Mouse (Mus musculus) hindbrain, embryonic 15.5 days (tissue): Measurements from ENCODE around the gene Frmd4a. TPM values are rescaled to one million over a fixed set of nuclear protein-coding genes. Genes with fewer than 3 reads are reported as not detected.
A peak's percentile ranks its signal among the peaks of the same experiment; 100 is the strongest.
"Not testable (repeated sequence)": the region's sequence is repeated elsewhere in the genome, so short reads cannot be mapped to it uniquely, and the experiment has no call there.

ENCODE experiments used
- ATAC-seq: fragments of 200-750 bp; cut with Nextera tagmentation; 2 replicates; pipeline ENCODE4 v1.8.0; 2017; ENCODE audit warnings: low read depth, moderate number of reproducible peaks, moderate TSS enrichment; ENCODE audit not compliant: low FRiP score
- H3K27ac ChIP-seq: fragments of 300-500 bp; sonication (generic); replicated peaks from 2 replicates; pipeline ENCODE4 v1.5.1; 2015; ENCODE audit warnings: mild to moderate bottlenecking, inconsistent platforms
- H3K27me3 ChIP-seq: fragments of 300-500 bp; sonication (generic); 2 replicates; pipeline ENCODE4 v1.6.1; 2015; ENCODE audit warnings: control low read depth, inconsistent platforms
- H3K36me3 ChIP-seq: fragments of 300-500 bp; sonication (generic); 2 replicates; pipeline ENCODE4 v1.6.1; 2015; ENCODE audit warnings: control low read depth, inconsistent platforms
- H3K4me1 ChIP-seq: fragments of 300-500 bp; sonication (generic); replicated peaks from 2 replicates; pipeline ENCODE4 v1.6.1; 2015; ENCODE audit warnings: control low read depth, inconsistent platforms
- H3K4me2 ChIP-seq: fragments of 300-500 bp; sonication (generic); 2 replicates; pipeline ENCODE4 v1.6.1; 2015; ENCODE audit warnings: moderate library complexity, mild to moderate bottlenecking, inconsistent platforms
- H3K4me3 ChIP-seq: fragments of 300-500 bp; sonication (generic); 2 replicates; pipeline ENCODE4 v1.5.1; 2015; ENCODE audit warnings: mild to moderate bottlenecking, inconsistent platforms
- H3K9ac ChIP-seq: fragments of 300-500 bp; sonication (generic); 2 replicates; pipeline ENCODE4 v1.6.1; 2015; ENCODE audit warnings: inconsistent platforms
- H3K9me3 ChIP-seq: fragments of 300-500 bp; sonication (generic); 2 replicates; pipeline ENCODE4 v1.6.1; 2016; ENCODE audit warnings: control low read depth, inconsistent platforms
- WGBS: fragments of 180-500 bp; shearing (Covaris S2); methylation state at CpG from one replicate; pipeline ENCODE4 v1.1.7; 2015; 5-methylcytosine and 5-hydroxymethylcytosine counted together
- polyA plus RNA-seq: library from polyadenylated mRNA; unstranded; fragments of >200 nt; fragmentation: Nextera tagmentation; extraction: Ambion mirVana; gene quantifications from 2 replicates; pipeline ENCODE4 v1.2.1, GENCODE M21; 2015

The Frmd4a gene
- polyA plus RNA-seq, 1 experiment from 2014 or later = 56.1 TPM

DNA sequence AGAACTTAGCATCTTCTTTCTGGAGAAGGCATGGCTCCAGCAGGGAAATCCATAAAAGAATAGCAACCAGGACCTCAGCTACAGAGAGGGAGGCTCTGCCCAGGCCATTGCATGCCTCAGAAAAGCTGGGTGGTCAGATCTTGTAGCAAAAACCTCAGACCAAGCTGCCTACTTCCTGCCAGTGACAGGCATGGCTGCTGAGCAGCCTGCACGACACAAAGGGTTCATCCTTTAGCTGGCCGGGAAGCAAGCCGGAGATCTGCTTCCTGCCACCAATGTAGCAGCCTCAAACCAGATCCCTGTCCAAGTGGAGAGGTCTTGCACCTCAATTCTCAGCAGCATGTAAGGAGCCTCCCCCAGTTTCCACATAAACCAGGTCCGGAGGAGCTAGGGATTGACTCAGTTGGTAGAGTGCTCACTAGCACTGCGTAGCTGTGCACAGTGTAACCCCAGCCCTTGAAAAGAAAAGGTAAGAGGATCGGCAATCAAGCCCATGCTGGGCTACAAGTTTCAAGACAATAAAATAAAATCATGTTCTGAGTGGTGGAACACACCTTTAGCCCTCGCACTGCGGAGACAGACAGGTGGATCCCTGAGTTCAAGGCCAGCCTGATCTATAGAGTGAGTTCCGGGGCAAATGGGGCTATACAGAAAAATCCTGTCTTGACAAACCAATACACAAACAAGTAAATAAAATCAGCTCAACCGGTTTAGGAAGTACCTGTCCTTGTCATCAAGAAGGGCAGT is 532.7 kb downstream of the Frmd4a start:
- Histone ChIP-seq H3K4me1 (peaks cover 13% of the 10 kb centered on the region; the same call in 1 of the 2 replicates), H3K27ac (no peak overlapping the region), H3K36me3 (peaks cover 11% of the 10 kb centered on the region; the same call in 1 of the 2 replicates), H3K9ac (no peak overlapping the region), H3K4me2 (no peak overlapping the region), H3K27me3 (no peaks in the 10 kb centered on the region), H3K9me3 (no peaks in the 10 kb centered on the region), H3K4me3 (no peak overlapping the region)
- 91% methylated on average over 10 of the region's 10 CpGs for WGBS
- ATAC-seq = no peak

DNA sequence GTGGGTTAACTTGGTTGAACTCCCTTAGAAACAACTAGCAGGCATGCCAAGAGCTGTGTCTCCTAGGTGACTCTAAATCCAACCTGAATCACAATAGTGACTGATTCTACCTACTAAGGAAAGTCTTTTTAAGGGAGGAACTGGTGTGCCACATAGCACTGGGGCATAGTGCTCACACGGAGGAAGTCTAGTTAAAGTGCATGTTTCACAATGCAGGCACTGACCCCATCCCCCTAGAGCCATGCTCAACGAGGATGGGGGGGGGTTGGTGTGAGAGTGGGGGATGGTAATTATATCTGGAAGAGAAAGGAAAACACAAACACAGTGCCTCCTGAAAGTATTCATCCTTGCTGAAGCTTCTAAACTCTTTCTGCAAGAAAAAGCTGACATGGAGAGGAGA is 533.9 kb downstream of the Frmd4a start:
- Histone ChIP-seq H3K9me3 (no peaks in the 10 kb centered on the region), H3K27me3 (no peaks in the 10 kb centered on the region), H3K9ac (no peak overlapping the region), H3K4me3 (no peak overlapping the region), H3K27ac (no peak overlapping the region), H3K4me1 (peaks cover 25% of the 10 kb centered on the region), H3K4me2 (no peak overlapping the region), H3K36me3 (peaks cover 11% of the 10 kb centered on the region; the same call in 1 of the 2 replicates)
- ATAC-seq = no peak
- WGBS = 16% methylated on average over 2 of the region's 2 CpGs

DNA sequence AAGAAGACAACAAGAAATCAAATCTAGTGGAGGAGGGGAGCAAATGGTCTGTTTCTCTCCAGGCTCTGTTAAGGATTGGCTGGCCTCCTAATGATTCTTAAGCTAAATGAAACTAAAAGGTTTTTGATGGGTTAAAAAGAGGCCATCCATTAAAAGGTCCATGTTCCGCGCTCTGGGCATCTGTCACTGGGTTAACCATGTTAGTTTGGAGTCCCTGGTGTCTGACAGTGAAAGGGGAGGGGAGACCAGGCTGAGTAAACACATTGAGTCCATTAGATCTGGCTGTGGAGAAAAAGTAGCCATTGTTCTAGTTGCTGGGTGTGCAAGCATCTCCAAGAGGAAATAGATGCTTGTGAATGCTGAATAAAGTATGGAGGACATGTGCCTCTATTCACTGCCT is 534.3 kb downstream of the Frmd4a start:
- Histone ChIP-seq H3K27ac (no peak overlapping the region), H3K9ac (no peak overlapping the region), H3K4me3 (no peak overlapping the region), H3K27me3 (no peaks in the 10 kb centered on the region), H3K4me2 (no peak overlapping the region), H3K36me3 (peaks cover 11% of the 10 kb centered on the region; the same call in 1 of the 2 replicates), H3K4me1 (peaks cover 28% of the 10 kb centered on the region), H3K9me3 (no peaks in the 10 kb centered on the region)
- WGBS = 47% methylated on average over 2 of the region's 2 CpGs
- ATAC-seq = no peak

DNA sequence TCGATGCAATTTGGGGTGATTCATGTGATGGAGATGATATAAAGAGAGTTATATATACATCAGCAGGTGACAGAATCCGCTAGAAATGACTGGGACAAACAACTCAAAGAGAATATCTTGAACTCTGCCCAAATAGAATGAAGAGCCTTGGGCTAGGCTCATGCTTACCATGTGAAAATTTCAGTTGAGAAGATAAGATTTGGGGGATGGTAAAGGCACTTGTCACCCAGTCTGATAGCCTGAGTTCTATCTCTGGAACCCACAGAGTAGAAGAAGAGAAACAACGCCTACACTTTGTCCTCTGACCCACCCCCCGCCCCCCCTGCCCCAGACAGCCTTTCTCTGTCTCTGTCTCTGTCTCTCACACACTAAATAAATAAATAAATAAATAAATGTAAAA is 535.0 kb downstream of the Frmd4a start:
- Histone ChIP-seq H3K9ac (no peak overlapping the region), H3K4me1 (peaks cover 31% of the 10 kb centered on the region), H3K27me3 (no peaks in the 10 kb centered on the region), H3K36me3 (peaks cover 11% of the 10 kb centered on the region; the same call in 1 of the 2 replicates), H3K27ac (no peak overlapping the region), H3K9me3 (no peaks in the 10 kb centered on the region), H3K4me3 (no peak overlapping the region), H3K4me2 (no peak overlapping the region)
- 87% methylated on average over 4 of the region's 4 CpGs for WGBS
- no peak for ATAC-seq

DNA sequence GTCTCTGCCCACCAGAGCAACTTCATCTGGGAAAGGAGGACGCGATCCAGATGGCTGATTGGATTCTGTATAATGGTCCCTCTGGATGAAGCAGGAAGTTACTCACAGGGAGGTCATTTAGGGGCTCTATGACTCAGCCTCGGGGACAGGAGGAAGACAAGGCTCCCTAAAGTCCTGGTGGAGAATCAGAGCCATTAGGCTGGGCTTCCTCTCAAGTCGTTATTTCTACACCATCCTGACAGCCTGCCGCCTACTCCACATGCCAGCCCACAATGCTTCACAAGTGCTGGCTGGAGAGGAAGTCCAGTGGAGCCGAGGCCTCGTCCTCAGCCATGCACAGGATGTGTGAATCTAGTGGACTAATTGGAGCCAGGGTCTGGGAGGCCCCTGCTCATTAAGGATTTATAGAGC is 537.7 kb downstream of the Frmd4a start:
- 44% methylated on average over 7 of the region's 7 CpGs for WGBS
- H3K36me3 ChIP-seq = peaks cover 6% of the 10 kb centered on the region; the same call in 1 of the 2 replicates
- ATAC-seq = no peak
- no peak overlapping the region for H3K27ac ChIP-seq
- peaks cover 51% of the 10 kb centered on the region for H3K4me1 ChIP-seq
- no peak overlapping the region for H3K9ac ChIP-seq
- H3K27me3 ChIP-seq = no peaks in the 10 kb centered on the region
- no peak overlapping the region for H3K4me3 ChIP-seq
- no peaks in the 10 kb centered on the region for H3K9me3 ChIP-seq
- H3K4me2 ChIP-seq = no peak overlapping the region

DNA sequence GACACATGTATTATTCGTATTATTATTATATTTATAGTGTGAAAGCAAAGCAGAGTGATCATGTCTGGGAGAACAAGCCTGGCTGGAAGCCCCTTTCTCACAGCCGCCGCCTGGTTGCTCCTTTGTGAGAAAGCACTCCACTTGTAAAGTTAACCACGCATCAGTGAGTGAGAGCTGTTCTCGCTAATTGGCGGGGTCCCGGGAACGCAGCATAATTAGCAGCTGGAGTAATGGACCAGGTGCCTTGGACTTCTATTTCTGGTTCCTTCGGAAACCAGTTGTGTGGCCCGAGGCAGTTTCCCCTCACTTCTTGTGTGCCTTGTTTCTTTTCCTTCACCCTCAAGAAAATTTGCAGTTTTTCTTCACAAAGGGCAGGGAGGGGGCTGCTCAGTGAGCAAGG is 538.7 kb downstream of the Frmd4a start:
- no peak for ATAC-seq

DNA sequence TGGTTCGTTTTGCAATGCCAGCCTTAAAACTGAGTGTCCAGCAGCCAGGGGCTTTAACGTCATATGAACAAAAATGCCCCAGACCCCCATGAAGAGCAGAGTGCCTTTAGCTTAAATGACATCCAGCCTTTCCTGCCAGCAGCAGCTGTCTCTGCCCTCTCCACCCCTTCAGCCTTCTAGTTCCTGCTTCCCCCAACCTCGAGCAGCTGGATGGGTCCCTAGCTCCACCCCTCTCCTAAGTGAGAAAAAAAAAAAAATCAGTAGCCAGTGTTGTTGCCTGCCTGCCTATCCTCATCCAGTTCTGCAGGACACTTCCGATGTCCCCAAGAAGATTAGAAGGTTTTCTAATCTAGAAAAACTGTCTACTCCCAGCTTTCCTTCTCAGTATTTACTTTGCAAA is 539.5 kb downstream of the Frmd4a start:
- no peak overlapping the region for H3K4me3 ChIP-seq
- no peaks in the 10 kb centered on the region for H3K9me3 ChIP-seq
- H3K4me1 ChIP-seq = peaks cover 57% of the 10 kb centered on the region
- H3K4me2 ChIP-seq = no peak overlapping the region
- no peaks in the 10 kb centered on the region for H3K36me3 ChIP-seq
- no peaks in the 10 kb centered on the region for H3K27me3 ChIP-seq
- 0 out of 2 replicates have a peak overlapping the region, but pooled peaks have one; percentile 34 for H3K27ac ChIP-seq
- no peak overlapping the region for H3K9ac ChIP-seq
- no peak for ATAC-seq
- WGBS = 36% methylated on average over 4 of the region's 4 CpGs

More for the DNA sequence above, 538.7 kb downstream of the Frmd4a start:
- Histone ChIP-seq H3K9me3 (no peaks in the 10 kb centered on the region), H3K36me3 (peaks cover 4% of the 10 kb centered on the region; the same call in 1 of the 2 replicates), H3K27ac (no peak overlapping the region), H3K4me2 (no peak overlapping the region), H3K4me3 (no peak overlapping the region), H3K4me1 (peaks cover 54% of the 10 kb centered on the region), H3K27me3 (no peaks in the 10 kb centered on the region), H3K9ac (no peak overlapping the region)
- WGBS = 15% methylated on average over 10 of the region's 10 CpGs

DNA sequence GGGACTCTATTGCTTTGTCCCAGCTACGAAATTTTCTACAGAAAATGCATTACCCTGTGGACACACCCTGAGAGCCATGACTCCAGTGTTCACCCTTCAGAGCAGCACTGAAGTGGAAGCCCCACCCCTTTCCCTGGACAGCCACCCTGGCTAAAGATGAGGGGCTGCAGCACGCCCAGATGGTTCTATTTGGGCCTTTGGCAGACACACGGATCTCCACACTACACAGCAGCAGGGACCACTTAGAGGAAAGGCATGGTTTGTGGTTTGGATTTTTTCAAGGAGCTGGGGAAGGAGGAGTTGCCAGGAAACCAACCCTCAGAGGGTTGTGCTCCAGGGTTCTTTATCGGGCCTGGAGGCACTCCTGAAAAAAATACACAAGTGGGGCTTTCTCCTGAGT is 539.9 kb downstream of the Frmd4a start:
- Histone ChIP-seq H3K4me3 (no peak overlapping the region), H3K4me1 (peaks cover 57% of the 10 kb centered on the region), H3K9me3 (no peaks in the 10 kb centered on the region), H3K4me2 (no peak overlapping the region), H3K27ac (peak overlapping the region; percentile 34; the same call in 1 of the 2 replicates), H3K27me3 (no peaks in the 10 kb centered on the region), H3K36me3 (no peaks in the 10 kb centered on the region), H3K9ac (no peak overlapping the region)
- 37% methylated on average over 4 of the region's 4 CpGs for WGBS
- ATAC-seq = 0 out of 2 replicates have a peak, but pooled peaks have one; percentile 27

DNA sequence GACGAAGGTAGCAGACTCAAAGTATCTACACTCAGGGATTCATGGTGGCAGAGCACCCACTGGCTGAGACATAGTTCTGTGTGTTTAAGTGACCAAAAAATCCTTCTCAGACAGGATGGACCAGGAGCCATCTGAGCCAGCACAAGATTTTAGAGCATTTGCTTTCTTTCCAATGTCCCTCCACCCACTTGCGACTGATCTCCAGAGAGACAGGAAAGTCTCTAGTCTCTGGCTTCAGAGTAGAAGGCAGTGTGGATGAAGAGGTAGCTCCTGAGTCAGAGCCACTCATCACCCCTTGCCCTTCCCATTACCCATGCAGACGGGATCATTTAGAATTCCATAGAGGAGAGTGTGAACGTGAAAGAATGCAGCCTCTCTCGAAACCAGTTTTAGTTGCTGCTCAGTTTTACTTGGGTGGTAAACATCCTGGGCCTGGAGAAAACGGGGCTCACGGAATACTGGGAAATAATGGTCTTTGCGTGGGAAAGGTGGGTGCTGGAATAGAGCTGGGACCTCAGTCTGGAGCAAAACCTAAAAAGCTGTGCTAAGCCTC is 541.2 kb downstream of the Frmd4a start:
- Histone ChIP-seq H3K9ac (peak overlapping the region; percentile 32; the same call in 1 of the 2 replicates), H3K4me1 (peaks cover 57% of the 10 kb centered on the region)
- 17% methylated on average over 8 of the region's 8 CpGs for WGBS

DNA sequence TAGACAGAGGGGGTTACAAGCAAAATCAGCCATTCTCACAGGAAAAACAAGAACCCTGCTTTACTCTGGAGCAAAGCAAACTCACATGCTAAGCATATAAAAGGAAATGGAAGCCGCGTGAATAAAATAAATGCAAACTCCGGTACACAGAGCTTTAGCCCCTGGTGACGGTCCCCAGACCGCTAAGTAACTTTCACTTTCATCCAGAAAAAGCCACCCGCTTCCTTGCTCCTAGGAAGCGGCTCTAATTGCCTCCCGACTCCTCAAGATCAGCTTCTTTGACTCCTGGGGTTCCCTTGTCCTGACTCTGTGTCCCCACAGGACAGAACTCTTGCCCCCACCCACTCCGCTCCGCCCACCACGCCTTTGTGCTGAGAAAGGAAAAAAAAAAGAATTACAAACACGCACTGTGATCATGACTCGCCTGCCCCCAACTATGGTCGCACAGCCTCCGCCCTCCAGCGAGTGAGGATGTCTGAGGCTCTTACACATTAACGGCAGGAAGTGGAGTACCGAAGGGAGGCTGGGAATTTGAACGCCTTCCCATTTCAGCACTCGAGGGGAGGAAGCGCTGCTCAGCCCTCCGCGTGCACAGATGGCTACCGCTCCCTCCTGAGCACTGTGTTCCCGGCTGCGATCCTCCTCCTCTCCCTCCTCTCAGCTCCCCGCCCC is 541.8 kb downstream of the Frmd4a start:
- ATAC-seq = peak; percentile 85
- peak overlapping the region; percentile 32 for H3K9ac ChIP-seq
- peak overlapping the region; percentile 35 for H3K4me3 ChIP-seq
- no peaks in the 10 kb centered on the region for H3K36me3 ChIP-seq
- WGBS = under 1% methylated on average over 27 of the region's 27 CpGs
- peak overlapping the region; percentile 63 for H3K4me2 ChIP-seq
- peak overlapping the region; percentile 82 for H3K27ac ChIP-seq
- peaks cover 57% of the 10 kb centered on the region for H3K4me1 ChIP-seq
- no peaks in the 10 kb centered on the region for H3K27me3 ChIP-seq
- no peaks in the 10 kb centered on the region for H3K9me3 ChIP-seq

More for the DNA sequence above, 541.2 kb downstream of the Frmd4a start:
- Histone ChIP-seq H3K4me3 (peak overlapping the region; percentile 35), H3K36me3 (no peaks in the 10 kb centered on the region), H3K27ac (peak overlapping the region; percentile 82), H3K27me3 (no peaks in the 10 kb centered on the region), H3K4me2 (peak overlapping the region; percentile 63), H3K9me3 (no peaks in the 10 kb centered on the region)
- no peak for ATAC-seq

DNA sequence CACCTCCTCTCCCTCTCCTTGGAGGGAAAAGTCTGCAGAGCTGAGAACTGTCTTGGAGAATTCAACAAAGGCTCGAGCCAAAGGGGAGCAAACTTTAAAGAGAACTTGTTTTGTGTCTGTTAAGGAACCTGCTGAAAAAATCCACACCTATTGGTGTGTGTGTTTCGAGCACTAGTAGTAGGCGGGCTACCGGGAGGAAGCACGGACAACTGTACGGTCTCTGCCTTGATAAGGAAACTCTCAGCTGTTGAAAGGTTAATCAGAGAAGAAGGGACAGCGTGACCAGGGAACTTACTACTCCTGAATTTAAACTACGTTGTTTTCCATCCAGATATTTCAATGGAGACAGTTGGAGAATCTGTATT is 542.3 kb downstream of the Frmd4a start:
- 0 out of 2 replicates have a peak, but pooled peaks have one; percentile 6 for ATAC-seq
- Histone ChIP-seq H3K27ac (peak overlapping the region; percentile 82), H3K27me3 (no peaks in the 10 kb centered on the region), H3K4me3 (peak overlapping the region; percentile 35), H3K4me1 (peaks cover 57% of the 10 kb centered on the region), H3K36me3 (no peaks in the 10 kb centered on the region), H3K4me2 (peak overlapping the region; percentile 63), H3K9me3 (no peaks in the 10 kb centered on the region), H3K9ac (0 out of 2 replicates have a peak overlapping the region, but pooled peaks have one; percentile 32)
- WGBS = 4% methylated on average over 8 of the region's 8 CpGs

DNA sequence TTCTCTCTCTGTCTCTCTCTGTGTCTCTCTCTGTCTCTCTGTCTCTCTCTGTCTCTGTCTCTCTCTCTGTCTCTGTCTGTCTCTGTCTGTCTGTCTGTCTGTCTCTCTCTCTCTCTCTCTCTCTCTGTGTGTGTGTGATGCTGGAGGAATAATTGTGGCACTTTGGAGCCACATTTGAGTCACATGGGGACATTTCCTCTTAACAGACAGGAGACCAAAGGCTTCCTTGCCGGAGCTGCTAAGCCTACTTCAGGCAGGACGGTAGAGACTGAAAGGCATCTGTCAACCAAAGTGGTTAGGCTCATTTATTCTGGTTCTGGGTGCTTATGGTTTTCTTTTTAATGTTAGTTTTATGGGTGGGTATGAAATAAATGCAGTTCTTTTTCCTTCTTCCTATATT is 543.0 kb downstream of the Frmd4a start:
- peak overlapping the region; percentile 63 for H3K4me2 ChIP-seq
- not testable (repeated sequence) for H3K9me3 ChIP-seq, H3K36me3 ChIP-seq, ATAC-seq, H3K27me3 ChIP-seq, H3K27ac ChIP-seq, H3K9ac ChIP-seq
- peaks cover 51% of the 10 kb centered on the region for H3K4me1 ChIP-seq
- 14% methylated on average over 2 of the region's 2 CpGs for WGBS
- peak overlapping the region; percentile 35 for H3K4me3 ChIP-seq
